Mouse (Mus musculus): ENCODE measurements around the gene Ncmap.

- TF ChIP-seq EP300 (IDR thresholded peaks at IDR 0.05; ENCODE audit: low read depth) (no peak), CTCF (IDR thresholded peaks at IDR 0.05; ENCODE audit: low read depth) (no peak)
Measured at GRCm38 (mm10) chr4:135394666-135395065, 3.4 kb downstream of the Ncmap start.
